Mouse (Mus musculus) liver, adult 2 months (tissue): Measurements from ENCODE around the gene Lgals3bp.

Source experiments
- CTCF ChIP-seq: fragments of 200-500 bp; IDR thresholded peaks from 2 replicates; pipeline ENCODE4 v1.5.1; 2011; ENCODE audit warnings: low read depth, low read length, control low read depth
- POLR2A ChIP-seq: fragments of 200-500 bp; IDR thresholded peaks from 2 replicates; pipeline ENCODE4 v1.6.1; 2011; ENCODE audit warnings: low read length, control low read depth; ENCODE audit not compliant: insufficient read depth; ENCODE audit errors: extremely low read depth

- TF ChIP-seq CTCF (no peak), POLR2A (no peak)
Observed at GRCm38 (mm10) chr11:118410073-118410444, 8.2 kb upstream of the Lgals3bp start.
